Mouse (Mus musculus): ENCODE results near the gene Aknad1.

DNA sequence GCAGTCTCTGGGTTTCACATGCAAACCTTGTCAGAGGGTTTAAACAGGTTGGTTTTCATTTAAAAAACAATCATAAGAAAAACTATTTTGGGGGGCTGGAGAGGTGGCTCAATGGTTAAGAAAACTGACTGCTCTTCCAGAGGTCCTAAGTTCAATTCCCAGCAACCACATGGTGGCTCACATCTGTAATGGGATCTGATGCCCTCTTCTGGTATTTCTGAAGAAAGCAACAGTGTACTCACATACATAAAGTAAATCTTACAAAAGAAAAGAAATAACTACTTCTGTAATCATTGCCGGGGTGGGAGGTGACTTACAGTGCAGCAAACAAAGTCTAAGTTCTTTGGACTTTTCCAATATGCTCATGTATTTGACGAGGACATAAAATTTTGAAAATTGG, 58.9 kb downstream of the Aknad1 start:
- TF ChIP-seq CTCF (IDR thresholded peaks at IDR 0.05; ENCODE audit: extremely low read depth, insufficient read length, insufficient replicate concordance, low read depth, low read length) (no peak), POLR2A (IDR thresholded peaks at IDR 0.05; ENCODE audit: low read depth, low read length) (no peak)
